Mouse (Mus musculus): ENCODE measurements around the gene Tprkb. TPM values are rescaled to one million over a fixed set of nuclear protein-coding genes. Genes with fewer than 3 reads are reported as not detected.

Tprkb gene
- polyA plus RNA-seq, 1 experiment from 2014 or later = 31.3 TPM

Other genes with a start within 250 kb of the Tprkb start
- not detected in 2 replicates for gene Nat8f7, start 198.7 kb upstream of the Tprkb start, polyA plus RNA-seq (2015; fragmentation: Nextera tagmentation; extraction: Ambion mirVana)
- gene Nat8f3, start 146.1 kb upstream of the Tprkb start, polyA plus RNA-seq (2015; fragmentation: Nextera tagmentation; extraction: Ambion mirVana) = 0.08 TPM in 1 of 2 replicates, not detected in the other
- gene Nat8f6, start 90.9 kb upstream of the Tprkb start, polyA plus RNA-seq (2015; fragmentation: Nextera tagmentation; extraction: Ambion mirVana) = not detected in 2 replicates
- not detected in 2 replicates for gene Nat8f5, start 90.9 kb upstream of the Tprkb start, polyA plus RNA-seq (2015; fragmentation: Nextera tagmentation; extraction: Ambion mirVana)
- gene Nat8, start 79.8 kb upstream of the Tprkb start, polyA plus RNA-seq (2015; fragmentation: Nextera tagmentation; extraction: Ambion mirVana) = 0.46 and 0.63 TPM in 2 replicates
- 0.04 and 0.14 TPM in 2 replicates for gene Nat8f2, start 42.7 kb upstream of the Tprkb start, polyA plus RNA-seq (2015; fragmentation: Nextera tagmentation; extraction: Ambion mirVana)
- 3.7 and 4.1 TPM in 2 replicates for gene Nat8f4, start 7.0 kb upstream of the Tprkb start, polyA plus RNA-seq (2015; fragmentation: Nextera tagmentation; extraction: Ambion mirVana)
- gene Nat8f1, start 3.8 kb downstream of the Tprkb start, polyA plus RNA-seq (2015; fragmentation: Nextera tagmentation; extraction: Ambion mirVana) = 5.9 and 6.7 TPM in 2 replicates
- gene Dusp11, start 49.8 kb downstream of the Tprkb start, polyA plus RNA-seq (2015; fragmentation: Nextera tagmentation; extraction: Ambion mirVana) = 39.4 and 41.2 TPM in 2 replicates
- not detected in 2 replicates for gene Figla, start 104.3 kb downstream of the Tprkb start, polyA plus RNA-seq (2015; fragmentation: Nextera tagmentation; extraction: Ambion mirVana)
- 7.4 and 12.6 TPM in 2 replicates for gene Add2, start 116.8 kb downstream of the Tprkb start, polyA plus RNA-seq (2015; fragmentation: Nextera tagmentation; extraction: Ambion mirVana)